In the genomic region with DNA sequence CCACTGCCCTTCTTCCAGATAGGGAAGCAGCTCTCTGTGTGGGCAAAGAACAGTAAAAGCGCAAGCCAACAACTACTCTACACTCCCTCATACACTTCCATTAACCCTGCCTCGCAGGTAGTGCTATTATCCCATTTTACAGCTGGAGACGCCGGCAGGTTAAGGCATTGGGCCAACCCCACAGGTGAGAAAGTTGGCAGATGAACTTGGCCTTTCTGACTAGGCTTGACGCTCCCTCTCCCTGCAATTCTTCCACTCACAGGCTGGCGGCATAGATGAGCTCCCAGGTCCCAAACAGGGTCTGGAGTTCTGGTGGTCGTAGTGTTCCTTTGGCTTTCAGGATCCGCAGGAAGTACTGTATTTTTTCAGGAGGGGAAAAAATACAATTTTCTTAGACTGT, we compare ENCODE assay signal across 8 mouse cellular contexts. TPM values are rescaled to one million over a fixed set of nuclear protein-coding genes. Genes with fewer than 3 reads are reported as not detected.
DNase-seq lines count a peak whose midpoint lies in the region; ATAC-seq lines count a peak whose summit lies in the region.

No protein-coding gene starts in this region.

- peak; percentile 55 for ATAC-seq in heart, embryonic 11.5 days (replicated peaks; ENCODE audit: insufficient number of reproducible peaks, low FRiP score, low TSS enrichment)
- ATAC-seq in forebrain, embryonic 13.5 days, result peak; percentile 44; the same call in 1 of the 2 replicates
- peak; percentile 27; the same call in 1 of the 2 replicates for ATAC-seq in limb, embryonic 11.5 days (ENCODE audit: insufficient number of reproducible peaks, low FRiP score, low TSS enrichment, low read depth)
- no peak for ATAC-seq in neural tube, embryonic 13.5 days (ENCODE audit: low read depth)

- DNase-seq in heart, postnatal 10 days, result no peak
- peak; percentile 80 for DNase-seq in ES-CJ7 (ENCODE audit: low read depth, low spot score)
- DNase-seq in limb, embryonic 11.5 days (ENCODE audit: low spot score), result peak; percentile 72
- no peak for DNase-seq in adrenal gland, adult 2 months
- DNase-seq in right cerebral cortex, adult 2 months (ENCODE audit: low spot score in 2 of 2), result no peak

- H3K36me3 ChIP-seq in heart, embryonic 11.5 days (ENCODE audit: control insufficient read depth, insufficient read depth, low read length), result 0 out of 2 replicates have a peak, but pooled peaks cover 2% of the 10 kb centered on the region
- peaks cover 19% of the 10 kb centered on the region; the same call in 1 of the 2 replicates for H3K36me3 ChIP-seq in forebrain, embryonic 13.5 days (ENCODE audit: poor library complexity, severe bottlenecking)
- peaks cover 7% of the 10 kb centered on the region; the same call in 1 of the 2 replicates for H3K36me3 ChIP-seq in limb, embryonic 11.5 days (ENCODE audit: control insufficient read depth, insufficient read depth, low read length)
- H3K36me3 ChIP-seq in neural tube, embryonic 13.5 days, result peaks cover 8% of the 10 kb centered on the region; the same call in 1 of the 2 replicates

- intact Hi-C loops in heart, postnatal 10 days (cut with DNase I), result no loop called here

- peak overlapping the region; percentile 73 for H3K4me2 ChIP-seq in heart, embryonic 11.5 days
- H3K4me2 ChIP-seq in forebrain, embryonic 13.5 days, result peak overlapping the region; percentile 75
- peak overlapping the region; percentile 60 for H3K4me2 ChIP-seq in limb, embryonic 11.5 days (ENCODE audit: low read depth, severe bottlenecking)
- peak overlapping the region; percentile 84 for H3K4me2 ChIP-seq in neural tube, embryonic 13.5 days

- peak overlapping the region; percentile 57 for H3K4me3 ChIP-seq in heart, embryonic 11.5 days (ENCODE audit: low read depth, low read length)
- peak overlapping the region; percentile 63 for H3K4me3 ChIP-seq in forebrain, embryonic 13.5 days
- H3K4me3 ChIP-seq in limb, embryonic 11.5 days (ENCODE audit: low read depth, low read length), result peak overlapping the region; percentile 51
- H3K4me3 ChIP-seq in neural tube, embryonic 13.5 days, result peak overlapping the region; percentile 52

- H3K9ac ChIP-seq in heart, embryonic 11.5 days (ENCODE audit: low read depth, low read length), result peak overlapping the region; percentile 75
- H3K9ac ChIP-seq in forebrain, embryonic 13.5 days, result peak overlapping the region; percentile 73
- peak overlapping the region; percentile 70 for H3K9ac ChIP-seq in limb, embryonic 11.5 days (ENCODE audit: low read length)
- H3K9ac ChIP-seq in neural tube, embryonic 13.5 days, result peak overlapping the region; percentile 61

- H3K9me3 ChIP-seq in heart, embryonic 11.5 days (replicated peaks; ENCODE audit: control insufficient read depth, low read length), result no peaks in the 10 kb centered on the region
- no peaks in the 10 kb centered on the region for H3K9me3 ChIP-seq in forebrain, embryonic 13.5 days (replicated peaks)
- H3K9me3 ChIP-seq in limb, embryonic 11.5 days (ENCODE audit: control insufficient read depth, low read length), result no peaks in the 10 kb centered on the region
- no peaks in the 10 kb centered on the region for H3K9me3 ChIP-seq in neural tube, embryonic 13.5 days

- peaks cover 34% of the 10 kb centered on the region for H3K4me1 ChIP-seq in heart, embryonic 11.5 days (ENCODE audit: control insufficient read depth, insufficient read depth, low read length)
- peaks cover 41% of the 10 kb centered on the region for H3K4me1 ChIP-seq in forebrain, embryonic 13.5 days
- peaks cover 15% of the 10 kb centered on the region for H3K4me1 ChIP-seq in limb, embryonic 11.5 days (ENCODE audit: control insufficient read depth, insufficient read depth, low read length)
- peaks cover 36% of the 10 kb centered on the region for H3K4me1 ChIP-seq in neural tube, embryonic 13.5 days (replicated peaks)

- WGBS in heart, embryonic 11.5 days (ENCODE audit: insufficient replicate concordance), result 11% methylated on average over 8 of the region's 8 CpGs
- WGBS in forebrain, embryonic 13.5 days, result 15% methylated on average over 8 of the region's 8 CpGs
- 13% methylated on average over 8 of the region's 8 CpGs for WGBS in limb, embryonic 11.5 days
- WGBS in neural tube, embryonic 13.5 days, result 14% methylated on average over 8 of the region's 8 CpGs

- 0 out of 2 replicates have a peak overlapping the region, but pooled peaks have one; percentile 51 for H3K27ac ChIP-seq in heart, embryonic 11.5 days (ENCODE audit: low read depth, low read length)
- H3K27ac ChIP-seq in forebrain, embryonic 13.5 days, result no peak overlapping the region
- H3K27ac ChIP-seq in limb, embryonic 11.5 days (replicated peaks; ENCODE audit: low read depth, low read length), result no peak overlapping the region
- H3K27ac ChIP-seq in neural tube, embryonic 13.5 days (replicated peaks), result no peak overlapping the region

- no peaks in the 10 kb centered on the region for H3K27me3 ChIP-seq in heart, embryonic 11.5 days (ENCODE audit: control insufficient read depth, insufficient read depth, low read length)
- H3K27me3 ChIP-seq in forebrain, embryonic 13.5 days, result 0 out of 2 replicates have a peak, but pooled peaks cover 3% of the 10 kb centered on the region
- no peaks in the 10 kb centered on the region for H3K27me3 ChIP-seq in limb, embryonic 11.5 days (ENCODE audit: control insufficient read depth, insufficient read depth, low read length)
- H3K27me3 ChIP-seq in neural tube, embryonic 13.5 days, result no peaks in the 10 kb centered on the region

RNA-seq across cellular contexts. Expression of a gene that starts 0.5 kb away (rescaled TPM):
- polyA plus RNA-seq in heart, embryonic 11.5 days (2014; fragmentation: Nextera tagmentation; extraction: Ambion mirVana), result 34.2 and 35.7 TPM in 2 replicates
- 1 to 10 TPM; 4.0 to 5.2 TPM for total RNA-seq in heart, postnatal 10 days (2021)
- 38.2 and 40.3 TPM in 2 replicates for polyA plus RNA-seq in forebrain, embryonic 13.5 days (2015; fragmentation: Nextera tagmentation; extraction: Ambion mirVana)
- polyA plus RNA-seq in limb, embryonic 11.5 days (2014; fragmentation: Nextera tagmentation; extraction: Ambion mirVana), result 45.6 and 48.2 TPM in 2 replicates
- polyA plus RNA-seq in neural tube, embryonic 13.5 days (2015; fragmentation: Nextera tagmentation; extraction: Ambion mirVana), result 10.0 and 10.4 TPM in 2 replicates
- total RNA-seq in adrenal gland, adult 2 months (2021), result 1 to 10 TPM; 1.0 to 2.1 TPM
- polyA plus RNA-seq in adrenal gland, adult 2 months (2012; rRNA removed), result 4.8 and 6.6 TPM in 2 replicates

RNA-seq across cellular contexts. Expression of a gene that starts 6.3 kb away (rescaled TPM):
- polyA plus RNA-seq in heart, embryonic 11.5 days (2014; fragmentation: Nextera tagmentation; extraction: Ambion mirVana), result 73.6 and 75.8 TPM in 2 replicates
- 10 to 100 TPM; 26.1 to 27.3 TPM for total RNA-seq in heart, postnatal 10 days (2021)
- 51.1 and 52.0 TPM in 2 replicates for polyA plus RNA-seq in forebrain, embryonic 13.5 days (2015; fragmentation: Nextera tagmentation; extraction: Ambion mirVana)
- 58.3 and 58.9 TPM in 2 replicates for polyA plus RNA-seq in limb, embryonic 11.5 days (2014; fragmentation: Nextera tagmentation; extraction: Ambion mirVana)
- 65.5 and 73.1 TPM in 2 replicates for polyA plus RNA-seq in neural tube, embryonic 13.5 days (2015; fragmentation: Nextera tagmentation; extraction: Ambion mirVana)
- 10 to 100 TPM; 54.5 to 69.2 TPM for total RNA-seq in adrenal gland, adult 2 months (2021)
- polyA plus RNA-seq in adrenal gland, adult 2 months (2012; rRNA removed), result 376 and 526 TPM in 2 replicates

RNA-seq across cellular contexts. Expression of a gene that starts 7.8 kb away (rescaled TPM):
- polyA plus RNA-seq in heart, embryonic 11.5 days (2014; fragmentation: Nextera tagmentation; extraction: Ambion mirVana), result 1.7 and 3.2 TPM in 2 replicates
- under 1 TPM; 0.30 to 0.79 TPM for total RNA-seq in heart, postnatal 10 days (2021)
- 0.40 and 0.80 TPM in 2 replicates for polyA plus RNA-seq in forebrain, embryonic 13.5 days (2015; fragmentation: Nextera tagmentation; extraction: Ambion mirVana)
- polyA plus RNA-seq in limb, embryonic 11.5 days (2014; fragmentation: Nextera tagmentation; extraction: Ambion mirVana), result 0.65 and 1.1 TPM in 2 replicates
- polyA plus RNA-seq in neural tube, embryonic 13.5 days (2015; fragmentation: Nextera tagmentation; extraction: Ambion mirVana), result 0.33 and 0.56 TPM in 2 replicates
- under 1 TPM; 0.17 to 0.28 TPM for total RNA-seq in adrenal gland, adult 2 months (2021)
- 0.57 and 1.4 TPM in 2 replicates for polyA plus RNA-seq in adrenal gland, adult 2 months (2012; rRNA removed)

RNA-seq across cellular contexts. Expression of a gene that starts 15.4 kb away (rescaled TPM):
- polyA plus RNA-seq in heart, embryonic 11.5 days (2014; fragmentation: Nextera tagmentation; extraction: Ambion mirVana), result not detected in 2 replicates
- total RNA-seq in heart, postnatal 10 days (2021), result under 1 TPM in 1 of 2 experiments, not detected in 1; 0.38 TPM
- not detected in 2 replicates for polyA plus RNA-seq in forebrain, embryonic 13.5 days (2015; fragmentation: Nextera tagmentation; extraction: Ambion mirVana)
- polyA plus RNA-seq in limb, embryonic 11.5 days (2014; fragmentation: Nextera tagmentation; extraction: Ambion mirVana), result not detected in 2 replicates
- not detected in 2 replicates for polyA plus RNA-seq in neural tube, embryonic 13.5 days (2015; fragmentation: Nextera tagmentation; extraction: Ambion mirVana)
- total RNA-seq in adrenal gland, adult 2 months (2021), result not detected
- 0.28 and 0.73 TPM in 2 replicates for polyA plus RNA-seq in adrenal gland, adult 2 months (2012; rRNA removed)

RNA-seq across cellular contexts. Expression of a gene that starts 24.6 kb away (rescaled TPM):
- 155 and 162 TPM in 2 replicates for polyA plus RNA-seq in heart, embryonic 11.5 days (2014; fragmentation: Nextera tagmentation; extraction: Ambion mirVana)
- total RNA-seq in heart, postnatal 10 days (2021), result 10 to 100 TPM; 55.5 to 57.3 TPM
- 11.4 and 12.2 TPM in 2 replicates for polyA plus RNA-seq in forebrain, embryonic 13.5 days (2015; fragmentation: Nextera tagmentation; extraction: Ambion mirVana)
- 104 and 110 TPM in 2 replicates for polyA plus RNA-seq in limb, embryonic 11.5 days (2014; fragmentation: Nextera tagmentation; extraction: Ambion mirVana)
- 29.0 and 77.1 TPM in 2 replicates for polyA plus RNA-seq in neural tube, embryonic 13.5 days (2015; fragmentation: Nextera tagmentation; extraction: Ambion mirVana)
- 100 to 1,000 TPM in 1 of 2 experiments, 10 to 100 TPM in 1; 43.3 to 120 TPM for total RNA-seq in adrenal gland, adult 2 months (2021)
- polyA plus RNA-seq in adrenal gland, adult 2 months (2012; rRNA removed), result 21.1 and 34.6 TPM in 2 replicates

Comparison
In these comparisons a context has a peak if more than half of its experiments do, and no peak if none do; other contexts are left out.
1. DNase-seq: peak in ES-CJ7 (single experiment) and limb, embryonic 11.5 days (single experiment); none in heart, postnatal 10 days (0 of 2), adrenal gland, adult 2 months (single experiment) and right cerebral cortex, adult 2 months (0 of 2).
2. Peak in every context shown above with its lines, with median percentiles within 50 percentile points of each other: H3K4me2 ChIP-seq, H3K4me3 ChIP-seq and H3K9ac ChIP-seq.